Mouse (Mus musculus) limb, embryonic 14.5 days (tissue): Measurements from ENCODE around the gene Ppp1r13b. TPM values are rescaled to one million over a fixed set of nuclear protein-coding genes. Genes with fewer than 3 reads are reported as not detected.
"Not testable (repeated sequence)": the region's sequence is repeated elsewhere in the genome, so short reads cannot be mapped to it uniquely, and the experiment has no call there.

Experiments used
- ATAC-seq: fragments of 200-750 bp; cut with Nextera tagmentation; 2 replicates; pipeline ENCODE4 v1.8.0; 2017; ENCODE audit warnings: low read depth, moderate number of reproducible peaks, moderate TSS enrichment; ENCODE audit not compliant: low FRiP score
- DNase-seq: peaks from one replicate; pipeline ENCODE4 v3.0.0-alpha.2; 2015; ENCODE audit warnings: low spot score
- H3K27ac ChIP-seq: fragments of 300-500 bp; sonication (generic); replicated peaks from 2 replicates; pipeline ENCODE4 v1.5.1; 2014; ENCODE audit warnings: low read depth, mild to moderate bottlenecking, low read length, moderate library complexity, mixed read lengths
- H3K27me3 ChIP-seq: fragments of 300-500 bp; sonication (generic); 2 replicates; pipeline ENCODE4 v1.6.1; 2014; ENCODE audit warnings: low read length, mixed read lengths; ENCODE audit not compliant: control insufficient read depth, insufficient read depth
- H3K36me3 ChIP-seq: fragments of 300-500 bp; sonication (generic); 2 replicates; pipeline ENCODE4 v1.6.1; 2014; ENCODE audit warnings: mild to moderate bottlenecking, low read length, moderate library complexity, mixed read lengths; ENCODE audit not compliant: control insufficient read depth, insufficient read depth
- H3K4me1 ChIP-seq: fragments of 300-500 bp; sonication (generic); 2 replicates; pipeline ENCODE4 v1.6.1; 2014; ENCODE audit warnings: antibody characterized with exemption, low read length, mixed read lengths; ENCODE audit not compliant: control insufficient read depth, insufficient read depth
- H3K4me2 ChIP-seq: fragments of 300-500 bp; sonication (generic); replicated peaks from 2 replicates; pipeline ENCODE4 v1.6.1; 2014; ENCODE audit warnings: low read depth, mild to moderate bottlenecking, low read length, moderate library complexity; ENCODE audit not compliant: severe bottlenecking
- H3K4me3 ChIP-seq: fragments of 300-500 bp; sonication (generic); replicated peaks from 2 replicates; pipeline ENCODE4 v1.5.1; 2014; ENCODE audit warnings: low read length
- H3K9ac ChIP-seq: fragments of 300-500 bp; sonication (generic); 2 replicates; pipeline ENCODE4 v1.6.1; 2014; ENCODE audit warnings: mild to moderate bottlenecking, low read depth, low read length, moderate library complexity; ENCODE audit not compliant: severe bottlenecking
- H3K9me3 ChIP-seq: fragments of 300-500 bp; sonication (generic); 2 replicates; pipeline ENCODE4 v1.6.1; 2016; ENCODE audit warnings: low read length; ENCODE audit not compliant: control insufficient read depth
- POLR2A ChIP-seq: fragments of 200-500 bp; IDR thresholded peaks from 2 replicates; pipeline ENCODE4 v1.8.0; 2012; ENCODE audit warnings: inconsistent platforms, mild to moderate bottlenecking, moderate library complexity, borderline replicate concordance; ENCODE audit not compliant: insufficient read depth, insufficient read length; ENCODE audit errors: extremely low read depth
- WGBS: fragments of 180-500 bp; shearing (Covaris S2); extraction: QIAGEN DNeasy Blood & Tissue Kit; methylation state at CpG from one replicate; pipeline ENCODE4 v1.1.7; 2014; 5-methylcytosine and 5-hydroxymethylcytosine counted together
- polyA plus RNA-seq, 2 experiments: library from polyadenylated mRNA; depleted of rRNA in 1 of 2; stranded (reverse) in 1 of 2; unstranded in 1 of 2; fragments of >200 nt; fragmentation: Nextera tagmentation in 1 of 2; extraction: Ambion mirVana in 1 of 2; gene quantifications; 2 replicates each; pipeline versions ENCODE4 v1.2.1 to v1.2.3; 2012 to 2014

Gene Ppp1r13b
- polyA plus RNA-seq (2012; rRNA removed) = 16.8 and 18.5 TPM in 2 replicates
- 17.3 and 19.4 TPM in 2 replicates for polyA plus RNA-seq (2014; fragmentation: Nextera tagmentation; extraction: Ambion mirVana)

DNA sequence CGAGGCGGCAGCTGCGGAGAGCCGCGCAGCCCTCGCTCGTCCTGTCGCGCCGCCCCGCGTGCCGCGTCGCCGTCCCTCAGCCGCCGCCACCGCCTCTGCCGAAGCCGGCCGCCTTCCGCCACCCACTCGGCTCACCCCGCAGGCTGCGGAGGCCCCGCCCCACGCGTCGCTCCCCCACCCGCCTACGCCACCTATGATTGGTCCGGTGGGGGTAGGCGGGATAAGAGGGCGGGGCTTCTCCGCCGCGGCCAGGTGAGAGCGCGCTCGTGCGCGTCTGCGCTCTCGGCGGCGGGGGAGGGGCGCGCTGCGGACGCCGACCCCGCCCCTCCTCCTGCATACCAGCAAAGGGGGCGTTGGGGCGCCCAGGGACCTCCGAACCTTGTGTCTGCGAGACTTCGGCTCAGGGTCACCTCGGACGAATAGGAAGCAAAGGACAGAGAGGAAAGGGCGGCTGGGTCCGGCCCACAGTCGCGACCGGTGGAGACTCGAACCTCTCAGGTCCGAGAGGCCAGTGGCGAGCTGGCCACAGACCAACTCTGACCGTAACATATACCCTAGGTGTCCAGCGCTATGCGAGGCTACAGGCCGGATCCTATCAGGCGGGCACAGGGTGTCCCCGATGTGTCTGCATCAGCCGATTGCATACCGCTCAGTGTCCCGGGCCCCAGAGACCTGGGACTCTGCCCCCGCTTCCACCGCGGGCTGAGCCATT lies at the start of gene Ppp1r13b:
Gene Ppp1r13b, minus strand, starts transcription at position 141 of the 712 bp plus-strand sequence.
- H3K27me3 ChIP-seq = peaks cover 7% of the 10 kb centered on the region; the same call in 1 of the 2 replicates
- WGBS = under 1% methylated on average over 57 of the region's 80 CpGs
- no peak for TF ChIP-seq POLR2A

DNA sequence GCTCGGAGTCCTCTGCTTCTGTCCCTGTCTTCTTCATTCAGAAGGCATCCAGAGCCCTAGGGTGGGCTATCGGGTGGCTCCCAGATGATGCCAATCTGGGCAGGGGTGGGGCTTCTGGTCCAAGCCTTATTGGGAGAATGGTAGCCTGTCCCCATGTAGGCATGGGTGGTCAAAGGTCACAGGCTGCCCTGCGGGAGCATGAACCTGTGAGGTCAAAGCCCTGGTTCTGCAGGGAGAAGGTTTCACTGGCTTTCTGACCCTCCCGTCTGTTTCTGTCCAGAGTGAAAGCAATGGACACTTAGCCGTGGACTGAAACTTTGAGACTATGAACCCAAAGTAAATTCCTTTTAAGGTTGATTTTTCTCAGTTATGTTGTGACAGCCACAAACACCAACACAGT lies 48.3 kb upstream of the Ppp1r13b start:
- Histone ChIP-seq H3K4me1 (0 out of 2 replicates have a peak, but pooled peaks cover 5% of the 10 kb centered on the region), H3K4me3 (no peak overlapping the region), H3K36me3 (peaks cover 19% of the 10 kb centered on the region), H3K27me3 (no peaks in the 10 kb centered on the region), H3K9ac (no peak overlapping the region), H3K9me3 (no peaks in the 10 kb centered on the region), H3K4me2 (no peak overlapping the region), H3K27ac (no peak overlapping the region)
- DNase-seq (no peak), ATAC-seq (no peak)
- WGBS = 79% methylated on average over 5 of the region's 5 CpGs
- no peak for TF ChIP-seq POLR2A

More for the DNA sequence above, at the start of gene Ppp1r13b:
- peak within 1 kb of the TSS; percentile 75 for H3K9ac ChIP-seq
- H3K9me3 ChIP-seq = no peaks in the 10 kb centered on the region
- H3K27ac ChIP-seq = peak within 1 kb of the TSS; percentile 83
- ATAC-seq = peak; percentile 96
- peak within 1 kb of the TSS; percentile 72 for H3K4me3 ChIP-seq
- peaks cover 17% of the 10 kb centered on the region for H3K4me1 ChIP-seq
- no peaks in the 10 kb centered on the region for H3K36me3 ChIP-seq
- peak; percentile 92 for DNase-seq
- peak within 1 kb of the TSS; percentile 90 for H3K4me2 ChIP-seq

GRCm38 (mm10) chr12:111951701-111952100 lies 43.8 kb upstream of the Ppp1r13b start:
- Histone ChIP-seq H3K9me3 (no peaks in the 10 kb centered on the region), H3K4me1 (0 out of 2 replicates have a peak, but pooled peaks cover 5% of the 10 kb centered on the region), H3K4me2 (no peak overlapping the region), H3K4me3 (no peak overlapping the region), H3K27me3 (no peaks in the 10 kb centered on the region), H3K36me3 (no peaks in the 10 kb centered on the region), H3K9ac (no peak overlapping the region), H3K27ac (no peak overlapping the region)
- ATAC-seq (no peak), DNase-seq (no peak)
- 44% methylated on average over 5 of the region's 5 CpGs for WGBS
- no peak for TF ChIP-seq POLR2A

- no peak overlapping the region for H3K4me2 ChIP-seq
- ATAC-seq = no peak
- no peaks in the 10 kb centered on the region for H3K9me3 ChIP-seq
- H3K4me1 ChIP-seq = peaks cover 7% of the 10 kb centered on the region
- H3K27me3 ChIP-seq = no peaks in the 10 kb centered on the region
- H3K27ac ChIP-seq = no peak overlapping the region
- no peak for DNase-seq
- no peak overlapping the region for H3K9ac ChIP-seq
- no peaks in the 10 kb centered on the region for H3K36me3 ChIP-seq
- 70% methylated on average over 5 of the region's 5 CpGs for WGBS
- TF ChIP-seq POLR2A = no peak
- no peak overlapping the region for H3K4me3 ChIP-seq
These were observed 42.6 kb upstream of the Ppp1r13b start for GRCm38 (mm10) chr12:111950486-111950885.

DNA sequence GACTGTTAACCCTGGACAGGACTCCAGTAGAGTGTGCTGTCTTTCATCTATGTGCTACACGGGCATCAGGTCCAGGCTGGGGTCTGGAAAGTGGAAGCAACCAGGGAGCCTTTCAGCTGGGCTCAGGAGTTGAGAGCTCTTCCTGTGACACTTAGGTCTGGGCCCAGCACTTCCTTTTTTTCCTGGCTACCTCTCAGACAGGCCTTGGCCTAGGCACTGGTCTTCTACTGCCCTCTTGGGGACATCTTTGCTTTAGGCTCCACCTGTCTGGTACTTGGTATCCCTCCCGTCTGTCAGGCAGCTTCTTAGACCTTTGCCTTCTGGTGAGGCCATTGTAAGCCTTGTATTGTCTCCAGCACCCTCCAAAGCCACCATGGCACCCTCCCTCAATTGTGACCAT lies 38.8 kb upstream of the Ppp1r13b start:
- Histone ChIP-seq H3K4me2 (no peak overlapping the region), H3K9me3 (no peaks in the 10 kb centered on the region), H3K4me3 (no peak overlapping the region), H3K9ac (no peak overlapping the region), H3K27me3 (no peaks in the 10 kb centered on the region), H3K4me1 (peaks cover 13% of the 10 kb centered on the region), H3K27ac (no peak overlapping the region), H3K36me3 (no peaks in the 10 kb centered on the region)
- no peak for TF ChIP-seq POLR2A
- DNase-seq (peak; percentile 60), ATAC-seq (no peak)
- 49% methylated on average over 2 of the region's 2 CpGs for WGBS

- peaks cover 12% of the 10 kb centered on the region for H3K4me1 ChIP-seq
- not testable (repeated sequence) for H3K4me2 ChIP-seq
- peak; percentile 32 for ATAC-seq
These were observed 38.1 kb upstream of the Ppp1r13b start for GRCm38 (mm10) chr12:111945765-111946655.

More at GRCm38 (mm10) chr12:111945765-111946655, 38.1 kb upstream of the Ppp1r13b start:
- not testable (repeated sequence) for H3K36me3 ChIP-seq, H3K9ac ChIP-seq, H3K4me3 ChIP-seq, H3K9me3 ChIP-seq, H3K27me3 ChIP-seq, DNase-seq
- 76% methylated on average over 9 of the region's 15 CpGs for WGBS
- H3K27ac ChIP-seq = peak overlapping the region; percentile 67
